Mouse (Mus musculus): ENCODE results near the gene Stra8. TPM values are rescaled to one million over a fixed set of nuclear protein-coding genes. Genes with fewer than 3 reads are reported as not detected.

Gene Stra8
- polyA plus RNA-seq, 1 experiment from 2014 or later, result not detected

DNA sequence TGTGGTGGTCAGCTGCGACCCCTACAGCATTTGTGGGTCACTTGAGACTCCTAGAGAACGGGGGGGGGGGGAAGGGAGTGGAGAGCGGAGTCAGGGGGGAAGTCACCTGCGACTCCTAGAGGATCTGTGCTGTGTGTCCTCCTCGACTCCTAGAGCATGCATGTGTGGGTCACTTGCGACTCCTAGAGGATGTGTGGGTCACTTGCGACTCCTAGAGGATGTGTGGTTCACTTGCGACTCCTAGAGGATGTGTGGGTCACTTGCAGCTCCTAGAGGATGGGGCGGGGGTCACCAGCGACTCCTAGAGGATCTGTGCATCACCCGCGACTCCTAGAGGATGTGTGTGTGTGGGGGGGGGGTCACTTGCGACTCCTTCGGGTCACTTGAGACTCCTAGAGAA is 2.0 kb downstream of the Stra8 start:
- 0 out of 2 replicates have a peak, but pooled peaks have one; percentile 49 for ATAC-seq (replicated peaks; ENCODE audit: low FRiP score)
- H3K27me3 ChIP-seq, result no peaks in the 10 kb centered on the region
- H3K4me3 ChIP-seq (replicated peaks), result no peak overlapping the region
- H3K4me1 ChIP-seq, result no peaks in the 10 kb centered on the region
- no peak overlapping the region for H3K9ac ChIP-seq
- no peaks in the 10 kb centered on the region for H3K9me3 ChIP-seq (replicated peaks)
- H3K4me2 ChIP-seq, result no peak overlapping the region
- H3K36me3 ChIP-seq, result no peaks in the 10 kb centered on the region
- no peak overlapping the region for H3K27ac ChIP-seq
- 59% methylated on average over 14 of the region's 14 CpGs for WGBS

DNA sequence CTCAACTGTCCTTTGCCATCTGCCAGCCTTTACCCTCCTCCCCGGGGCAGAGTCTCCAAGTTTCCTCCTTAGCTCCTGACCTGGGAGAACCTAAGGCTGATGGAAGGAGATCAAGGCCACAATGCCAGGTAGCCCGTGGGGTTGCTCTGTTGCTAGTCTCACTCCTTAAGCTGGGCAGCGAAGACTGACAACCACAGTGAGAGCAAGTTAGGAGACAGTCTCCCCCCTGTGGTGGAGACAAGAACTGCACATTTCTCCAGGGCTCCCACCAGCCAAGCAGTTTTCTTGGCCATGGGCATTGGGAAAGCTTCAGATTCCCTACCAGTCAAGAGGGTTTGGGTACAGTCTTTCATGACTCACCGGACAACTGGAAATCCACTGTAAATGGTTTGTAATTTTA is 7.2 kb downstream of the Stra8 start:
- Histone ChIP-seq H3K9ac (no peak overlapping the region), H3K4me3 (replicated peaks) (no peak overlapping the region), H3K9me3 (replicated peaks) (no peaks in the 10 kb centered on the region), H3K4me1 (no peaks in the 10 kb centered on the region), H3K36me3 (no peaks in the 10 kb centered on the region), H3K4me2 (no peak overlapping the region), H3K27me3 (no peaks in the 10 kb centered on the region), H3K27ac (no peak overlapping the region)
- peak; percentile 75; the same call in 1 of the 2 replicates for ATAC-seq (replicated peaks; ENCODE audit: low FRiP score)
- WGBS, result 40% methylated on average over 4 of the region's 4 CpGs

DNA sequence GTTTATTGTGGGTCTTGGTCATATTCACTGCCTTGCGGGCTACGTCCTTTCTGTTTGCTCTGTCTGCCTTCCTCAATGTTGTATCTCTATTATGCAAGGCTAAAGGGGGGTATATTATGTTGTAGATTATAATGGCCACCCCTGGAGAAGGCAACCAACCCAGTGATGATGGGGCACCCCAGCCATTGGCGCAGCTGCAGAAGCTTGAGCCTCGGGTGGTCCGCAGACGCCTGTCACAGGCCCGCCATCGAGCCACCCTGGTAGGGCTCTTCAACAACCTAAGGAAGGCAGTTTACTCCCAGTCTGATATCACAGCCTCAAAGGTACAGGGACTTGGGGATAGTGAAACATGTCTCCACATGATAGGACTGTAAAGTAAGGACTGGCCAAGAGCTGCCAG is 7.6 kb downstream of the Stra8 start:
- Histone ChIP-seq H3K27me3 (no peaks in the 10 kb centered on the region), H3K36me3 (no peaks in the 10 kb centered on the region), H3K4me3 (replicated peaks) (no peak overlapping the region), H3K4me2 (no peak overlapping the region), H3K4me1 (no peaks in the 10 kb centered on the region), H3K9ac (no peak overlapping the region), H3K27ac (no peak overlapping the region), H3K9me3 (replicated peaks) (no peaks in the 10 kb centered on the region)
- no peak for ATAC-seq (replicated peaks; ENCODE audit: low FRiP score)
- 91% methylated on average over 8 of the region's 8 CpGs for WGBS

DNA sequence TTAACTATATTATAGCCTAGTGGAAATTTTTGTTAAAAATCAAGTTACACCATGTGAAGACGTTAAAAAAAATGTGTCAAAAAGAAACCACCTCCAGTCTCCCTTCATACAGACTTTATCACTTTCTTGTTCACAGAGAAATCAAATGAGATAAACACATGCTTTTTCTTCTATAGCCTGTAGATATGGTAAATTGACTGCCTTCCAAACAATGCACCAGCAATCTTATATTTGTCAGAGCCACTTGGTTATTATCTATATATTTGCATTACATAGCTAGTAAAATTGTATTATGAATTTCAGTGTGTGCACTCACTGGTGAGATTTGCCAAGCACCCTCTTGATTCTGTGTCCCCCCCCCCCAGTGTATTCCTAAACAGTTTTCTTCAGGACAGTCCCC is 12.7 kb downstream of the Stra8 start:
- WGBS, result 80% methylated on average over 1 of the region's 1 CpGs
- no peaks in the 10 kb centered on the region for H3K9me3 ChIP-seq (replicated peaks)

DNA sequence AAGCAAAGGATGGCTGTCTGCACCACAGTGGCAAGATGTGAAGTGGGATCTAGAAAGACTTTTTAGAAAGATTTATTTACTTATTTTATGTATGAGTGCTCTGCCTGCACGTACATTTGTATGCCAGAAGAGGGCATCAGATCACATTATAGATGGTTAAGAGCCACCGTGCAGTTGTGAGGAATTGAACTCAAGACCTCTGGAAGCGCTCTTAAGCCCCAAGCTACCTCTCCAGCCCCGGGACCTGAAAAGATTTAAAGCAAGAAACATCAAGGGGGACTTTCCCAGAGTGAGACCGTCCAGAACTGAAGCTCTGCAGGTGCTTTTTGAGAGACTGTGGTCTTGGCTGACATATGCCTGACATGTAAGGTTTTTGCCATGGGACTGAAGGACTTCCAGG is 16.8 kb downstream of the Stra8 start:
- H3K9ac ChIP-seq, result no peak overlapping the region
- no peak overlapping the region for H3K4me3 ChIP-seq (replicated peaks)
- H3K4me2 ChIP-seq, result no peak overlapping the region
- H3K36me3 ChIP-seq, result no peaks in the 10 kb centered on the region
- H3K9me3 ChIP-seq (replicated peaks), result no peaks in the 10 kb centered on the region
- no peak for ATAC-seq (replicated peaks; ENCODE audit: low FRiP score)
- H3K27ac ChIP-seq, result no peak overlapping the region
- no peaks in the 10 kb centered on the region for H3K4me1 ChIP-seq
- 72% methylated on average over 5 of the region's 5 CpGs for WGBS
- no peaks in the 10 kb centered on the region for H3K27me3 ChIP-seq

More for the DNA sequence above, 12.7 kb downstream of the Stra8 start:
- Histone ChIP-seq H3K4me3 (replicated peaks) (no peak overlapping the region), H3K4me2 (no peak overlapping the region), H3K4me1 (no peaks in the 10 kb centered on the region), H3K27me3 (no peaks in the 10 kb centered on the region), H3K36me3 (no peaks in the 10 kb centered on the region), H3K27ac (no peak overlapping the region), H3K9ac (no peak overlapping the region)
- ATAC-seq (replicated peaks; ENCODE audit: low FRiP score), result no peak

DNA sequence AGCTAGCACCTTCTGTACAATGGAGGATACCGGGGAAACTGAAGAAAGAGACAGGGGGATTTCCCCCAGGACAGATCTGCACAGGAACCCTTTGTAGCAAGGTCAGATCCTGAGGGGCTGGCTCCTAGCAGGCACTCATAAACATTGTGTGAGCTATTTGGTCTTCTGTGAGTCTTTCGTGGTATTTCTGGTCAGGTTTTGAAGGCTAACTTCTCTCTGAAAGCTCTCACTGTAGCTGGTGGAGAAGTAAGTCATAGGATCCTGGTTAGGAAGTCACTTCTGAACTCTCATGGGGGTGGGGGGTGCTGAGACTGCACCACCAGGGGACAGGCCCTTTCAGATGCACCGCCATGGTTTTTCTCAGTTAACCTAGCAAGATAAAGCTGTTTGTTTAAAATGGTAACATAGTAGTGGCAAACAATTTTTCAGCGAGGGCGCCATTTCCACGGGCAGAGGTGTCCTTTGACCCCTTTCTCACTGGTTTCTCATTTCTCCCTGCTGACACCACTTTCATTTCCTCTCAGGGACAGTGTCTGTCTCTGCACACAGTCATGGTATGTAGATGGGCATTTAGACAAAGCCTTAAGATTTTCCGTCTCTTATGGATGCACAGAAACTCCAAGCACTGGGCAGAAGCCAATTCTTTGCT is 18.4 kb downstream of the Stra8 start:
- 72% methylated on average over 7 of the region's 7 CpGs for WGBS
- no peaks in the 10 kb centered on the region for H3K9me3 ChIP-seq (replicated peaks)
- H3K4me1 ChIP-seq, result no peaks in the 10 kb centered on the region
- no peak overlapping the region for H3K9ac ChIP-seq
- no peak overlapping the region for H3K27ac ChIP-seq
- no peaks in the 10 kb centered on the region for H3K36me3 ChIP-seq
- H3K27me3 ChIP-seq, result no peaks in the 10 kb centered on the region
- H3K4me3 ChIP-seq (replicated peaks), result no peak overlapping the region
- no peak for ATAC-seq (replicated peaks; ENCODE audit: low FRiP score)
- H3K4me2 ChIP-seq, result no peak overlapping the region

DNA sequence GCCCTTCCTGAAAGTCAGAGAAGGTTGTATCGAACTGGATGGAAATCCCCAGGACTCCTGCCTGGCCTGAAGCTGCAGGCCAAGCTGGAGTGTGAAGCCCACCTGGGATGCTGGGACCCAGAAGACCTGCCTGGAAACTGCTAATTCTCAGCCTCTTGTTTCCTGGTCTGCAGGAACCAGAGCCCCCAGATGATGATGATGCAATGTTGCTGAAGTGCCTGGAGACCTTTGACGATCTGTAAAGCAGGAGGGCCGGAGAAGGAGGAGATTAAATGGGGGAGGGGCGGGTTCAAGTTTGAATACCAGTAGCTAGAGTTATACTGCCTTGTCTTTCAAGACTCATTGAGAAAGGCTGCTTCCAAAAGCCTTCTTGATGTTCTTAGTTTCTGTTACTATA is 19.0 kb downstream of the Stra8 start:
- H3K27ac ChIP-seq, result no peak overlapping the region
- H3K27me3 ChIP-seq, result no peaks in the 10 kb centered on the region
- no peaks in the 10 kb centered on the region for H3K9me3 ChIP-seq (replicated peaks)
- H3K9ac ChIP-seq, result no peak overlapping the region
- ATAC-seq (replicated peaks; ENCODE audit: low FRiP score), result no peak
- H3K4me3 ChIP-seq (replicated peaks), result no peak overlapping the region
- WGBS, result 43% methylated on average over 4 of the region's 4 CpGs
- H3K36me3 ChIP-seq, result no peaks in the 10 kb centered on the region
- no peak overlapping the region for H3K4me2 ChIP-seq
- H3K4me1 ChIP-seq, result no peaks in the 10 kb centered on the region

DNA sequence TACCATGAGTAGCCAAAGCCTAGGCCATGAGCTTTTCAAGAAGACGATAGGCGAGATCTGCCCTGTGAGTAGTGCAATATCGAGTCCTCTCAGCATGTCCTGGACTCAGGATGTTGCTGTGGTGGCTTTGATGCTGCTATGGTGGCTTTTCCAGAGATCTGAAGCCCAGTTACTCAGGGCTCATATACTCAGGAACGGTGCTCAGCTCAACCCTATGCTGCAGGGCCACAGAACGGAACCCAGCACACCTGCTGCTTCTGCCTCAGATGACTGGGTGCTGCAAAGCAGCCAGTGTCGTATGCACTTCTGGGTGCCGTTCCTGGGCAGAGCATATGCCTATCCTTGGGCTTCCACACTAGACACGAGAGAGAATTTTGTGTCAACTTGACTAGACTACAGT is 19.5 kb downstream of the Stra8 start:
- ATAC-seq (replicated peaks; ENCODE audit: low FRiP score), result no peak
- WGBS, result 90% methylated on average over 8 of the region's 8 CpGs

DNA sequence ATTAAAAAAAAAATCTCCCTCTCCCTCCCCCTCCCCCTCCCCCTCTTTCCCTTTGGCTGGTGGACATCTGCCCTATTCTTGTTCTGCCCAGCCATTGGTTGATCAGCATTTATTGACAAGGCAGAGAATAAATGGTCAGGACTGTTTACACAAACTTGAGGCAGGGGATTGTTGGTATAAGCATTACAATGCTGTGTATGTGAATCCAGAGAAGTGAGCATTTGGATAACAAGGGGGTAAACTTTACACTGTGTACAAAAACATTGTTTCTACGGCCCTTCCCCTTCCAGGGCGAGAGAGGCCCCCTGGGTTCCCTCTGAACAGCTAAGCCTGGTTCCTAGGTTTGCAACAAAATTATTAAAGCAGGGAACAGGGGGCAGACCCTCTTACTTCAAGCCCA is 21.5 kb downstream of the Stra8 start:
- ATAC-seq (replicated peaks; ENCODE audit: low FRiP score), result no peak
- H3K4me2 ChIP-seq, result no peak overlapping the region
- peaks cover 7% of the 10 kb centered on the region; the same call in 1 of the 2 replicates for H3K4me1 ChIP-seq
- WGBS, result 70% methylated on average over 2 of the region's 2 CpGs
- H3K27ac ChIP-seq, result no peak overlapping the region
- H3K4me3 ChIP-seq (replicated peaks), result no peak overlapping the region
- no peaks in the 10 kb centered on the region for H3K9me3 ChIP-seq (replicated peaks)
- H3K9ac ChIP-seq, result no peak overlapping the region
- H3K27me3 ChIP-seq, result no peaks in the 10 kb centered on the region
- H3K36me3 ChIP-seq, result no peaks in the 10 kb centered on the region

More for the DNA sequence above, 19.5 kb downstream of the Stra8 start:
- Histone ChIP-seq H3K9ac (no peak overlapping the region), H3K9me3 (replicated peaks) (no peaks in the 10 kb centered on the region), H3K4me2 (no peak overlapping the region), H3K27me3 (no peaks in the 10 kb centered on the region), H3K4me1 (peaks cover 4% of the 10 kb centered on the region; the same call in 1 of the 2 replicates), H3K36me3 (no peaks in the 10 kb centered on the region), H3K27ac (no peak overlapping the region), H3K4me3 (replicated peaks) (no peak overlapping the region)

DNA sequence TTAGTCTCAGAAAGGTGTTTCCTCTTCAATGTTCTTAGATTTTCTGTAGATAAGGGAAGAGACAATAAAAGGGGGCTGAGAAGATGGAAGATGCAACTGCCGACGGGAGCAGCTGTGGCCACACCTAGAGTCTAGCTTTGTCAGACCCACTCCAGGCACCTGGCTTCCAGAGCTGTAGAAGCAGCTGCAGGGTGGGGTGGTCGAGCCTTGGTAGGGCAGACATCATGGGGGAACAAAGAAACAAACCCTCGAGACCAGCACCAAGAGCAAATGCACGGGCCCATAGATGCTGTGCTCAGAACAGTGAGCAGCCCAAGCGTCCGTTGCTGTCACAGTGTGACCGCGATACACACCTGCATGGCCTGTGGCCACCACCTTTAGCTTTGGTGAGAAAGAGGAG is 22.5 kb downstream of the Stra8 start:
- H3K4me3 ChIP-seq (replicated peaks), result no peak overlapping the region
- no peak overlapping the region for H3K4me2 ChIP-seq
- no peaks in the 10 kb centered on the region for H3K27me3 ChIP-seq
- no peak overlapping the region for H3K9ac ChIP-seq
- H3K36me3 ChIP-seq, result no peaks in the 10 kb centered on the region
- no peak overlapping the region for H3K27ac ChIP-seq
- H3K9me3 ChIP-seq (replicated peaks), result 0 out of 2 replicates have a peak, but pooled peaks cover 3% of the 10 kb centered on the region
- WGBS, result 84% methylated on average over 9 of the region's 9 CpGs
- H3K4me1 ChIP-seq, result peaks cover 7% of the 10 kb centered on the region; the same call in 1 of the 2 replicates
- ATAC-seq (replicated peaks; ENCODE audit: low FRiP score), result no peak

DNA sequence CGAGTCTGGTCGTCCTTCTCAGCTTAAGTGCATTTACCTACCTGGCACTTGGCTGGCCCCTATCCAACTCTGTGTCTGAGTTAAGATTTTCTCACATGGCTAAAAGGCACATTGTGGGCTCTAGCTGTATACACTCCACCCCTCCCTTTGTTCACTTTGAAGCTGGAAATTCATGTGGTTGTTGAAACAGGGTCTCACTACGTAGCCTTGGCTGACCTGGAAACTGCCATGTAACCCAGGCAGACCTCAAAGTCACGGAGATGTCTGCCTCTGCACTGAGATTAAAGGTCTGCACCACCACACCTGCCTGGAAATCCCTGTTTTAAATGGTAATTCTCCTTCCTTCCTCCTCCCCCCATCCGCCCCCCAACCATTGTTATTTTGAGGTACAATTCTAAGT is 23.5 kb downstream of the Stra8 start:
- ATAC-seq (replicated peaks; ENCODE audit: low FRiP score), result no peak
- H3K27me3 ChIP-seq, result no peaks in the 10 kb centered on the region
- no peak overlapping the region for H3K4me3 ChIP-seq (replicated peaks)
- H3K9ac ChIP-seq, result no peak overlapping the region
- 0 out of 2 replicates have a peak, but pooled peaks cover 3% of the 10 kb centered on the region for H3K9me3 ChIP-seq (replicated peaks)
- no peak overlapping the region for H3K27ac ChIP-seq
- no peak overlapping the region for H3K4me2 ChIP-seq
- 76% methylated on average over 5 of the region's 5 CpGs for WGBS
- no peaks in the 10 kb centered on the region for H3K36me3 ChIP-seq
- peaks cover 9% of the 10 kb centered on the region for H3K4me1 ChIP-seq

DNA sequence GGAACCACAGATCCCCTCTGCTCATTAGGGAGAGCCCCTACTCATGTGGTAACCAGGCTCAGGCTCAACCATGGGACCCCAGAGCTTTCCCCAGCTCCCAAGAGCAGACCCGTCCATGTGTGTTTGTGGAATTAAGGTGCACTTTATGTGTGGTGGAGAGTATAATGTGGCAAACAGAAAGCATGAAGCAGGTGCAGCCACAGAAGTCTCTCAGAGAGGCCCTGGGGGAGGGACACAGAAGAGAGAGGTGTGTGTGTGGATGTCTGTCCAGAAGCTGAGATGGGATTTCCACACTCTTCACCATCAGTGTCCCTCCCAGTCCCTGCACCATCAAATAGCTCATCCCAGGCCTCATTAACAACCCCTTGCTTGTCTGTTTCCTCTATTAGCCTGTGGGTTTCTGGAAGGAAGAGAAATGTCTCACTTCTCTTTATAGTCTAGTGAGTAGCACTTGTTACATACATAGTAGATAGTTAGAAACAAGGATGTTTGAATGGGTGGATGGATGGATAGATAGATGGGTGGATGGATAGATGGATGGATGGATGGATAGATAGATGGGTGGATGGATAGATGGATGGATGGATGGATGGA is 26.6 kb downstream of the Stra8 start:
- 82% methylated on average over 1 of the region's 1 CpGs for WGBS
- H3K4me2 ChIP-seq, result no peak overlapping the region
- no peak overlapping the region for H3K9ac ChIP-seq
- no peak overlapping the region for H3K27ac ChIP-seq
- 0 out of 2 replicates have a peak, but pooled peaks cover 3% of the 10 kb centered on the region for H3K9me3 ChIP-seq (replicated peaks)
- H3K36me3 ChIP-seq, result no peaks in the 10 kb centered on the region
- no peak overlapping the region for H3K4me3 ChIP-seq (replicated peaks)
- ATAC-seq (replicated peaks; ENCODE audit: low FRiP score), result no peak
- H3K4me1 ChIP-seq, result peaks cover 13% of the 10 kb centered on the region
- no peaks in the 10 kb centered on the region for H3K27me3 ChIP-seq

Data from kidney, embryonic 15.5 days (tissue).